Mouse (Mus musculus): ENCODE data around the gene Dusp16. TPM values are rescaled to one million over a fixed set of nuclear protein-coding genes. Genes with fewer than 3 reads are reported as not detected.
"Not testable (repeated sequence)": the region's sequence is repeated elsewhere in the genome, so short reads cannot be mapped to it uniquely, and the experiment has no call there.

The Dusp16 gene
- total RNA-seq, 2 experiments from 2014 or later = 22.8 TPM

DNA sequence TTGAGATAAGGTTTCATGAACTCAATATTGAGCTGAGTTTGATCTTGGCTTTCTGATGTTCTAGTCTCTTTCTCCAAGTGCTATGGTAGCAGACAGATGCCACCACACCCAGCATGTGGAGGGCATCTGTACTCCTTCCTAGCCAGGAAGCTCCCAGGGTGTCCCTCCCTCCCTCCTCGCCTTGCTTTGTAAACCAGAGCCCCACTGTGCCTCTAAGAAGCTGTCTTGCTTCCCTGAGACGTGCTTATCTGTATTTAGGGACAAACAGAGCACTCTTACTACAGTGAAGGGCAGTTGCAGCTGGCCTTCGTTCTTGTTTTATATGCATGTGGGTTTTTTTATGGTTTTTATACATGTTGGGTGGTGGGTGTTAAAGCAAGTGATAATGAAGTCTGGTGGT is 79.1 kb downstream of the Dusp16 start:
- no peak for DNase-seq (ENCODE audit: low spot score)
- intact Hi-C loops (cut with DNase I) = no loop called here

DNA sequence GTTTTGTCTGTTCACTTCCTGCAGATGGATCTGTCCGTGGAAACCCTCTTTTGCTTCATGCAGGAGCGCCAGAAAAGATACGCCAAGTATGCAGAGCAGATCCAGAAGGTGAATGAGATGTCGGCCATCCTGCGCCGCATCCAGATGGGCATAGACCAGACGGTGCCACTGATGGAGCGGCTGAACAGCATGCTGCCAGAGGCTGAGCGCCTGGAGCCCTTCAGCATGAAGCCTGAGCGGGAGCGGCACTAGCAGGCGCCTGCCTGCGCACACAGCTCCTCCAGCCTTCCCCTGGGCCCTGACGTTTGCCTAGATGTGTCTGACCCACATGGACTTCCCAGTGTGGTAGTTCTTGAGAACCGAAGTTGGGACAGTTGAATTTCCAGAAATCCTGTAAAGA is 82.4 kb downstream of the Dusp16 start:
- DNase-seq (ENCODE audit: low spot score) = no peak
- intact Hi-C loops (cut with DNase I) = no loop called here

GRCm38 (mm10) chr6:134706467-134706866 is 86.0 kb downstream of the Dusp16 start:
- DNase-seq (ENCODE audit: low spot score) = no peak
- intact Hi-C loops (cut with DNase I) = no loop called here

GRCm38 (mm10) chr6:134703053-134703690 is 89.3 kb downstream of the Dusp16 start:
- no peak for DNase-seq (ENCODE audit: low spot score)

DNA sequence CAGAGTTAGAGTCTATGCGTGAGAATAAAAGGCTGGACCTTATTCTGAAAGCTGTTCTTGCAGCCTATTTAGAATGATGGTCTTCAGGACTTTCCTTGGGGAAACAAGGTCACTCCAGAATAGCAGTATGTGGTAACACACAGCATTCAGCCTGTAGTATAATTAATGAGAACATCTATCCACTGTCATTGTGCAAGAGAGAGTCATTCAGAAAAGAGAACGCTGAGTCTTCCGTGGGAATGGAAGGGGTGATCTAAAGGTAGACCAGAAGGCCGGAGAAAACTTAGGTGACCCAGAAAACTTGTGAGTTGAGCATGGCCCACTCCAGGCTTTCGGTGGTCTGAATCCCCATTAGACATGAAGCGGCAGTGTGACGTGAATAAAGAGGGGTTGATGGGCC is 90.2 kb downstream of the Dusp16 start:
- intact Hi-C loops (cut with DNase I) = no loop called here
- DNase-seq (ENCODE audit: low spot score) = no peak

More at GRCm38 (mm10) chr6:134703053-134703690, 89.3 kb downstream of the Dusp16 start:
- intact Hi-C loops (cut with DNase I) = no loop called here

DNA sequence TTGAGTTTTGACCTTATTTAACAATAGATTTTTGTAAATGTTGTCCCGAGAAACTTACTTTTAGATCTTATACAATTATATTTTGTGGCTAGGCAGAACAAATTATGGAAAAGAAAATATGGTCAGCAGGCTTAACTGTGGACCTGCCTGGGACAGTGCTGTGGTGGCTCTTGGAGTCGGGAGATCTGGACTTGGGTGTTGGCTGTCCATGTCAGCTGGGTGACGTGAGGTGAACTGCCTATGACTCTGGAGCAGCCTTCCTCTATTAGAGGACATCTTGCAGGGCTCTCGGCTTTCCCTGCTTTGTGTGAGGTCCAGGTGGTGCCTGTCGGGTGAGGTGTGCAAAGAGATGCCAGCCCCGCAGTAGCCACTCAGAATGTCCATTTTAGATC is 91.2 kb downstream of the Dusp16 start:
- intact Hi-C loops (cut with DNase I) = no loop called here
- DNase-seq (ENCODE audit: low spot score) = no peak

DNA sequence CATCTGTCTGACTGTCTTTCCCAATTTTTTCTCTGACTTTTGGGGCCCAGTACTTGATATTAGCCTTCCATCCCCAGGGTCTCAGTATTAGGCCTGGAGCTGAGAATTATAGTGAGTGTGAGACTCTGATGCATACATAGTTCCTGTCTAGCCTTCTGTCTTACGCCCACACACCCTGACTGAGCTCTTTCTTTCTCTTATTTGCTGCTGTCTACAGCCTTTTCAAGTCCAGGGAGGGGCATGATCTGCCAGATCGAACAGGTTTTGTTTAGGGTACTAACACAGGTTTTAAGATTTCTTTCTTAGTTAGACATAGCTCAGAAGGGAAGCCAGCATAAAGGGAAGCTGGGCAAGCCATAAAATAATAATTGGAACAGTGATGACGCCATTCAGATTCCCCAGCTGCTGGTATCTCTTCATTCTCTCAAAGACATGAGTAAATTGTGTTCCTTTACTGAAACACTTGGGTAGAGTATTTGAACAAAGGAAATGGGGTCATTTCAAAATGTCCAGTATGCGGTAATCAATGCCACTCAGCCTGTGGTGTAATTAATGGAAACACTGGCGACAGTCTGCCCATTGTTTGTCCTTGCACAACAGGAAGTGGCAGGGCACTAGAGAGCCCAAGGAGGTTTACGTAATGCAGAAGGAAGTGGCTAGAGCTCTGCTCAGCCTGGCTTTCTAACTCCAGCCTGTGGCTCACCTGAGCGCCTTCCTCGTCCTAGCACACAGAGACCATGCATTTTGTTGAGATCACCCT is 91.8 kb downstream of the Dusp16 start:
- intact Hi-C loops (cut with DNase I) = no loop called here
- DNase-seq (ENCODE audit: low spot score) = peak; percentile 11

DNA sequence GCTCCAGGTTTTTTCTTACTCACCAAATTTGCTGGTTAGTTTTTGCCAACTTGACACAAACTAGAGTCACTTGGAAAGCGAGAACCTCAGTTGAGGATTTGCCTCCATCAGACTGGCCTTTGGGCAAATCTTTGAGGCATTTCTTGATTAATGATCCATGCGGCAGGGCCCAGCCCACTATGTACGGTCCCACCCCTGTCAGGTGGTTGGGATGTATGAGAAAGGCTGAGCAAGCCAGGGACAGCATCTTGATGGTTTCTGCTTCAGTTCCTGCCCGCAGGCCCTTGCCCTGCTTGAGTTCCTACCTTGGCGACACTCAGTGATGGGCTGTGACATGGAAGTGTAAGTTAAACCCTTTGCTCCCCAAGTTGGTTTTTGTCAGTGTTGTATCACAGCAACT is 94.2 kb downstream of the Dusp16 start:
- DNase-seq (ENCODE audit: low spot score) = no peak
- intact Hi-C loops (cut with DNase I) = no loop called here

DNA sequence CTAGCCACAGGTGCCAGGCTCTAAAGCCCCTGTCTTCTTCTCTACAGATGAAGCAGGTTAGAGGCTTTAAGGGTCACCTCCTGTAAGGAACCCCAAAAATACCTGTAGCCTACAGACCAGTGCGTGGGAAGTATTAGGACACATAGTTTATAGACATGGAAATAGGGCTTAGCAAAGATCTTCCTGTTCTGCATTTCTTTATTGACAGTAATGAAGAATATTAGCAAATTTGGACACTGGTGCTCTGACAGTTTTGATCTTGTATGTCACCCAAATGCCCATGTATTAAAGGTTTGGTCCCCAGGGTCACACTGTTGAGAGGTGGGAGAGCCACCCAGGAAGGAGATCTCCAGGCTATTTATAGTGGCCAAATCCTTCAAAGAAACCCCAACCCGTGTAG is 95.9 kb downstream of the Dusp16 start:
- intact Hi-C loops (cut with DNase I) = no loop called here
- no peak for DNase-seq (ENCODE audit: low spot score)

- peak; percentile 66 for DNase-seq (ENCODE audit: low spot score)
- intact Hi-C loops (cut with DNase I) = no loop called here
Measured at GRCm38 (mm10) chr6:134696146-134696545, 96.3 kb downstream of the Dusp16 start.

DNA sequence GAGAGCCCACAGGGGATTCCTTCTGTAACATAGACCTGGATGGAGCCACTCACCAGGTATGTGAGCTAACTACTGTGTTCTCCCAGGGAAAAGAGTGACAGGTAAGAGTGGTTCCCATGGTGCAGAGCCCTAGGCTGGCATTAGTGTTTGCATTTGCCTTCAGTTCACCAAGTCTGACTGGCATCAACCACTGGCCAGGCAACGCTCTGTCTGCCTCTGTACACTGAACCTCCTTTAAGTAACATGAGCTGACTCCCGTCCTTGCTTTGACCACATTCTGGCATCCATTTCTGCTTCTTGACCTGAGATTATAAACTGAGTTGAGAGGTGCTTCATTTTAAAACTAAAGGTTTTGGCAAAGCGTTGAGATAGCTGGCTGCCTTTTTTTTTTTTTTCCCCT is 96.8 kb downstream of the Dusp16 start:
- intact Hi-C loops (cut with DNase I) = no loop called here
- no peak for DNase-seq (ENCODE audit: low spot score)

GRCm38 (mm10) chr6:134694988-134695387 is 97.4 kb downstream of the Dusp16 start:
- intact Hi-C loops (cut with DNase I) = no loop called here

DNA sequence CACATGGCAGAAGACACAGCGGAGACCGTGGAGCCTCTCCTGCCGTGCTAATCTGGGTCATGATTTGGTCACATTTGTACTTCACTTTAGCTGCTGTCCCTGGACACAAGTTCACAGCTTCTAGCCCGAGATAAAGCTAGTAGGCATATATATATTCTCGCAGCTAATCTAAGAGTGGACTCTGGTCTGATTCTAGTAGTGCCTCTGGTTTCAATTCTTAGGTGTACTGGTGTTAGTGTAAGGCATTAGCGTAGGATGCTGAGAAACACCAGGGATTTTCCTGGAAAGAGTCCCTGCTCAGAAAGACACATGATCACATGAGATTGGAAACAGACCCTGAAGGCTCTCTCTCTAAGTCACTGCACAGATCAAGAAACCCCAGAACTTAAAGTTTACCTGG is 97.9 kb downstream of the Dusp16 start:
- no peak for DNase-seq (ENCODE audit: low spot score)
- intact Hi-C loops (cut with DNase I) = no loop called here

More at GRCm38 (mm10) chr6:134694988-134695387, 97.4 kb downstream of the Dusp16 start:
- no peak for DNase-seq (ENCODE audit: low spot score)

DNA sequence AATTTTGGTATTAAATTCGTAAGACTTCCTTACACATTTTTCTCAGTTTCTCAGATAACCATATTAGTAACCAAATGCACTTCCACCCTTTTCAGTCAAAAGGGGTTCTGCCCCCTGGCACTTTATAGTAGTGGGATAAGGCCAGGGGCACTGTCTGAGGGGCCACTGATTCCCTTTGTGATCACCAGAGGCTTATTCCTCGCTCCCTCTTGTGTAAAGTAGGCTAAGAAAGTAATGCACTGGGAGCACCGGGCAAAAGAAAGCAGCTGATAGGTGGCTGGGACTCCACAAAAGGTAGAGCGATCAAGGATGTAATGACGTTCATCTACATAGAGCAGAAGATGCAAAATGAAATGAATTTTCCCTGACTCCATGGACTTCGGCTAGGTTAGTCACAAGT is 106.9 kb downstream of the Dusp16 start:
- intact Hi-C loops (cut with DNase I) = no loop called here
- DNase-seq (ENCODE audit: low spot score) = no peak

GRCm38 (mm10) chr6:134685040-134685439 is 107.4 kb downstream of the Dusp16 start:
- no peak for DNase-seq (ENCODE audit: low spot score)
- intact Hi-C loops (cut with DNase I) = no loop called here

DNA sequence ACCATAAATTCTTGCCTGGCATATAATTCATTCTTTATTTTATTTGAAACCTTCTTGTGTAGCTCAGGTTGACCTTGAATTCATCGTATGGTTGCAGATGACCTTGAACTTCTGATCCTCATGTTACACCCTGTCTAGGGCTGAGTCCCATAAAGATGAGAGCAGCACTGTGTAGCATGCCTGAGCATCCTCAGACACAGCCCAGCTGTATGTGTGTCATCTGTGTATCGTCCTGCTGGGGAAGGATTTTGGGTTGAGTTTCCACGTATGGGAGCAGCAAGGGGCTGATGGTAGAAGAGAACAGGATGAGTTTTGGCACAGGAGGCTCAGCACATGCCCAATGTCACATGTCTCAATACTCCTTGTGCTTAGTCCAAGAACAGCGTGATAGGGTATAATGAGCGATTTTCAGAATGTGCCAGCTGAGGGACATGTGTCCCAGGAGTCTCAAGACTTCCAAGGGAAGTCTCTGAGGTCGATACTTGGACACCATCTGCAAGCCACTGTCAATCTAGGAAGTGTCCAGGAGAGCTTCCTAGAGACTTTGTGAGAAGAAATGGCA is 108.0 kb downstream of the Dusp16 start:
- intact Hi-C loops (cut with DNase I) = no loop called here
- no peak for DNase-seq (ENCODE audit: low spot score)

GRCm38 (mm10) chr6:134679330-134679729 is 113.1 kb downstream of the Dusp16 start:
- intact Hi-C loops (cut with DNase I); DNase-seq (ENCODE audit: low spot score): not testable (repeated sequence)

DNA sequence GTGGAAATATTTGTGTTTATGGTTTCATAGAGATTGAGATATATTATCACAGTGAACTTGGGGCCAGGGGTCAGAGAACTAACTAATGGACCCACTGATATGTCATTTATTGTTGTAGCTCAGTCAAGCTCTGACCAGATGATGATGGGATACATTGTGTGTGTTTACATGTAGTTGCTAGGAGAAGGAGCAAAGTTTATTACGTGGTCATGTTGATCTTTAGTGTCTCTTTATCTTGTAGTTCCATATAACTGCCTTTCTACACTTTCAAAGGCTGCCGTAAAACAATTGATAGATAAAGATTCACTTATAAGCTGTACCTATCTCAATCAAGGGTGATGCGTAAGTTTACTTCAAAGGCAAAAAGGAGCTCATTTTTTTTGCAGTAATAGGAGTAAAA is 114.4 kb downstream of the Dusp16 start:
- intact Hi-C loops (cut with DNase I) = no loop called here

DNA sequence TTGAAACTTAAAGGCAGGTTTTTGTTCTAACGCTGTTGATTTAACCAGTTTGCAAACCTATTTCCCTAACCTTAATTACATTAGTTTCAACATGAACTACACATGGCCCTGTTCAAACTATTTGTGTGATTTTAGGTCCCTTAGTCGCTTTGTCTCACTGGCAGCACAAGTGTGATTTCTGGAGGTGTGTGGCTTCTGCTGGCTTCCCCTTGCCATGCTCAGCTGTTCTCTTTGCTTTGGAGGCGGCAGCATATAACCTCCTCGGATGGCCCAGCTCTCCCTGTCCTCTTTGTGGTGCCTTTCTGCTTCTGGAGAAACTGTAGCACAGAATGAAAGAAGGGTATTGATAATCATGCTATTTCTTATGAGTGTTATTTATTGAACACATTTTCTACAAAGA is 114.9 kb downstream of the Dusp16 start:
- no peak for DNase-seq (ENCODE audit: low spot score)
- intact Hi-C loops (cut with DNase I) = no loop called here

More for the DNA sequence above, 114.4 kb downstream of the Dusp16 start:
- DNase-seq (ENCODE audit: low spot score) = no peak

- intact Hi-C loops (cut with DNase I); DNase-seq (ENCODE audit: low spot score): not testable (repeated sequence)
Measured at GRCm38 (mm10) chr6:134673712-134674111, 118.7 kb downstream of the Dusp16 start.

DNA sequence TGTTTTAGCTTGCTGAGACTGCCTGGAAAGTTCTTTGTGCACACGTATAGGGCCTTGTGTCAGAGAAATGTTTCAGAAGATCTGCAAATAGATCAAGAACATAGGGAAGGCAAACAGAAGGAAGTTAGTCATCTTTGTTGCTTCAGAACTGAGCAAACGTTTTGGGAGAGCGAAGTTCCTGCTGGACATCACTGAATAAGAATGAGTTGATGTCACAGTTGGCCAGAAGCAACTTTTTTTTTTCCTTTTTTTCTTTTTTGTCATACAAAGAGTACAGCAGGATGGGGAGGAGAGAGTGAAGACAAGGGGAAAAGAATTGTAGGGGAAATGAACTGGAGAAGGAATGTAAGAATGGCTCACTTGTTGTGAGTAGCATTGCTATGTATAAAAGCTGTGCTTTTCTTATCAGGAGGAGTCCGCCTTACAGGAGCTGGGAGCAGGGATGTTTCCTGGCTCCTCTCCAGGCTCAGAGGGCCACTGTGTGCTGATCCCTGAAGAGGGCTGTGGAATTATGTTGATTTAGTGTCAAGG is 121.5 kb downstream of the Dusp16 start:
- intact Hi-C loops (cut with DNase I) = no loop called here

More for the DNA sequence above, 121.5 kb downstream of the Dusp16 start:
- DNase-seq (ENCODE audit: low spot score) = peak; percentile 14
